Mouse (Mus musculus): Measurements from ENCODE around the gene Sympk. TPM values are rescaled to one million over a fixed set of nuclear protein-coding genes. Genes with fewer than 3 reads are reported as not detected.

The Sympk gene
- polyA plus RNA-seq, 1 experiment from 2014 or later = 36.0 TPM

DNA sequence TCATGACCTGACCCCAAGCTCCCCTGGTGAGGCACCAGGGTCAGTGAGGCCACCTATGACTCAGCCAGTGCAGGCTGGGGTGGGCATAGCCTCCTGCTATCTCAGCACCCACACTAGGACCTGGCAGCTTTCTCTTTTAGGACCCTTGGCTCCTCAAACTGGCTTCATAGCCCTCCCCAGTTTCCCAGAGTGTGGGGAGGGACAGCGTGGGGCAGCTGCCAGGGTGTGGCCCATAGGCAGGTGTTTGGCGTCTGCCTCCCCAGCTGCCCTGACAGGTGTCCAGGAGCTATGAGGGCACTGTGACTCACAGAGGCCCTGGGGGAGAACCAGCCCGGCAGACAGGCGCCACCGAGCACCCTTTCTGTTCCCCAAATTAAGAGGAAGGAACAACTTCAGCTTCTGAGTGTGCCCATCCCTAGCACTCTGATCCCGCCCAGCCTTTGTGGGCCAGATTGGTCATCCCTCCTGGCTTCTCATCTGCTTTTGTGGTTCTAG is 60.1 kb downstream of the Sympk start:
- H3K27ac ChIP-seq (replicated peaks; ENCODE audit: low read depth, low read length) = no peak overlapping the region
- no peak overlapping the region; the same call in 1 of the 2 replicates for H3K9ac ChIP-seq (ENCODE audit: low read length)
- H3K36me3 ChIP-seq (ENCODE audit: control insufficient read depth, insufficient read depth, low read length) = peaks cover 35% of the 10 kb centered on the region
- ATAC-seq (ENCODE audit: insufficient number of reproducible peaks, low FRiP score, low TSS enrichment, low read depth) = no peak
- DNase-seq (ENCODE audit: low spot score) = no peak
- no peaks in the 10 kb centered on the region for H3K9me3 ChIP-seq (ENCODE audit: control insufficient read depth, low read length)
- no peak overlapping the region for H3K4me3 ChIP-seq (ENCODE audit: low read depth, low read length)
- 73% methylated on average over 6 of the region's 6 CpGs for WGBS
- peaks cover 21% of the 10 kb centered on the region for H3K4me1 ChIP-seq (ENCODE audit: control insufficient read depth, insufficient read depth, low read length)
- H3K27me3 ChIP-seq (ENCODE audit: control insufficient read depth, insufficient read depth, low read length) = no peaks in the 10 kb centered on the region
- 0 out of 2 replicates have a peak overlapping the region, but pooled peaks have one; percentile 16 for H3K4me2 ChIP-seq (ENCODE audit: low read depth, severe bottlenecking)

GRCm38 (mm10) chr7:19084921-19085473 is 60.8 kb downstream of the Sympk start:
- Histone ChIP-seq H3K36me3 (ENCODE audit: control insufficient read depth, insufficient read depth, low read length) (peaks cover 30% of the 10 kb centered on the region), H3K9me3 (ENCODE audit: control insufficient read depth, low read length) (no peaks in the 10 kb centered on the region), H3K9ac (ENCODE audit: low read length) (no peak overlapping the region), H3K4me2 (ENCODE audit: low read depth, severe bottlenecking) (no peak overlapping the region; the same call in 1 of the 2 replicates), H3K4me1 (ENCODE audit: control insufficient read depth, insufficient read depth, low read length) (peaks cover 21% of the 10 kb centered on the region), H3K27ac (replicated peaks; ENCODE audit: low read depth, low read length) (no peak overlapping the region), H3K4me3 (ENCODE audit: low read depth, low read length) (no peak overlapping the region), H3K27me3 (ENCODE audit: control insufficient read depth, insufficient read depth, low read length) (no peaks in the 10 kb centered on the region)
- ATAC-seq (ENCODE audit: insufficient number of reproducible peaks, low FRiP score, low TSS enrichment, low read depth) (no peak), DNase-seq (ENCODE audit: low spot score) (no peak)
- 22% methylated on average over 9 of the region's 9 CpGs for WGBS

- no peak overlapping the region for H3K4me3 ChIP-seq (ENCODE audit: low read depth, low read length)
- H3K4me2 ChIP-seq (ENCODE audit: low read depth, severe bottlenecking) = no peak overlapping the region; the same call in 1 of the 2 replicates
- H3K36me3 ChIP-seq (ENCODE audit: control insufficient read depth, insufficient read depth, low read length) = peaks cover 27% of the 10 kb centered on the region
- no peaks in the 10 kb centered on the region for H3K27me3 ChIP-seq (ENCODE audit: control insufficient read depth, insufficient read depth, low read length)
- no peaks in the 10 kb centered on the region for H3K9me3 ChIP-seq (ENCODE audit: control insufficient read depth, low read length)
- no peak for DNase-seq (ENCODE audit: low spot score)
- no peak overlapping the region for H3K9ac ChIP-seq (ENCODE audit: low read length)
- no peak for ATAC-seq (ENCODE audit: insufficient number of reproducible peaks, low FRiP score, low TSS enrichment, low read depth)
- 4% methylated on average over 6 of the region's 6 CpGs for WGBS
- H3K27ac ChIP-seq (replicated peaks; ENCODE audit: low read depth, low read length) = no peak overlapping the region
- H3K4me1 ChIP-seq (ENCODE audit: control insufficient read depth, insufficient read depth, low read length) = peaks cover 21% of the 10 kb centered on the region
Measured at GRCm38 (mm10) chr7:19085495-19085894, 61.3 kb downstream of the Sympk start.

- Histone ChIP-seq H3K4me1 (ENCODE audit: control insufficient read depth, insufficient read depth, low read length) (peaks cover 21% of the 10 kb centered on the region), H3K9me3 (ENCODE audit: control insufficient read depth, low read length) (no peaks in the 10 kb centered on the region), H3K4me3 (ENCODE audit: low read depth, low read length) (no peak overlapping the region), H3K27ac (replicated peaks; ENCODE audit: low read depth, low read length) (no peak overlapping the region), H3K4me2 (ENCODE audit: low read depth, severe bottlenecking) (no peak overlapping the region; the same call in 1 of the 2 replicates), H3K36me3 (ENCODE audit: control insufficient read depth, insufficient read depth, low read length) (peaks cover 25% of the 10 kb centered on the region), H3K27me3 (ENCODE audit: control insufficient read depth, insufficient read depth, low read length) (no peaks in the 10 kb centered on the region), H3K9ac (ENCODE audit: low read length) (no peak overlapping the region)
- DNase-seq (ENCODE audit: low spot score) (peak; percentile 64), ATAC-seq (ENCODE audit: insufficient number of reproducible peaks, low FRiP score, low TSS enrichment, low read depth) (no peak)
- WGBS = 6% methylated on average over 14 of the region's 14 CpGs
Measured at GRCm38 (mm10) chr7:19086042-19086441, 61.9 kb downstream of the Sympk start.

DNA sequence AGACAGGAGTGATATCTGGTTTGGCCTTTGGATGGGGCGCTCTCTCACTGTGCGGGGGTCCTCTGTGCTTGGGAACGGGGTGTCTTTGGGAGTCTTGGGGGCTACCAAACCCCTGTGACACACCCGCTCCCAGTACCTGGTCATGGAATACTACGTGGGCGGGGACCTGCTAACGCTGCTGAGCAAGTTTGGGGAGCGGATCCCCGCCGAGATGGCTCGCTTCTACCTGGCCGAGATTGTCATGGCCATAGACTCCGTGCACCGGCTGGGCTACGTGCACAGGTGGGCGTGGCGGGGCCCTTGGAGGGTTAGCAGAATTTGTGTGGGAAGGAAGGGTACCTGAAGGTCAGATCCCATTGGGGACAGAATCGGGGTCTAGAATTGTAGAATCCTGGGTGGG is 62.6 kb downstream of the Sympk start:
- ATAC-seq (ENCODE audit: insufficient number of reproducible peaks, low FRiP score, low TSS enrichment, low read depth) (no peak), DNase-seq (ENCODE audit: low spot score) (no peak)
- Histone ChIP-seq H3K27ac (replicated peaks; ENCODE audit: low read depth, low read length) (no peak overlapping the region), H3K4me1 (ENCODE audit: control insufficient read depth, insufficient read depth, low read length) (peaks cover 21% of the 10 kb centered on the region), H3K4me2 (ENCODE audit: low read depth, severe bottlenecking) (no peak overlapping the region), H3K27me3 (ENCODE audit: control insufficient read depth, insufficient read depth, low read length) (no peaks in the 10 kb centered on the region), H3K9me3 (ENCODE audit: control insufficient read depth, low read length) (no peaks in the 10 kb centered on the region), H3K9ac (ENCODE audit: low read length) (no peak overlapping the region), H3K36me3 (ENCODE audit: control insufficient read depth, insufficient read depth, low read length) (peaks cover 18% of the 10 kb centered on the region), H3K4me3 (ENCODE audit: low read depth, low read length) (no peak overlapping the region)
- WGBS = 59% methylated on average over 18 of the region's 18 CpGs

DNA sequence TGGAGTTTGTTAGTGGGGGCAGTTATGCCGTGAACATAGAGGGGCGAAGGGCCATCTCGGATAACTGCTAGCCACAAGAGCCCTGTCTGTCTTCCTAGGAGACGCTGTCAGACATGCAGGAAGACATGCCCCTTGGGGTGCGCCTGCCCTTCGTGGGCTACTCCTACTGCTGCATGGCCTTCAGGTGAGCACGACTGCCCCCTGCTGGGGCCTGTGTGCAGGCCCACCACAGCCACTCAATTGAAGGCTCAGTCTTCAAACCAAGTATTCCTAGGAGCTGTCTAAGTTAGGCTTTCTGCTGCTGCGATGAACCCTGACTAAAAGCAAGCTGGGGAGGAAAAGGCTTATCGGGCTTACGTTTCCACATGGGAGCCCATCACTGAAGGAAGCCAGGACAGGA is 64.6 kb downstream of the Sympk start:
- Histone ChIP-seq H3K36me3 (ENCODE audit: control insufficient read depth, insufficient read depth, low read length) (0 out of 2 replicates have a peak, but pooled peaks cover 3% of the 10 kb centered on the region), H3K27me3 (ENCODE audit: control insufficient read depth, insufficient read depth, low read length) (no peaks in the 10 kb centered on the region), H3K9ac (ENCODE audit: low read length) (no peak overlapping the region), H3K4me2 (ENCODE audit: low read depth, severe bottlenecking) (no peak overlapping the region), H3K27ac (replicated peaks; ENCODE audit: low read depth, low read length) (no peak overlapping the region), H3K4me1 (ENCODE audit: control insufficient read depth, insufficient read depth, low read length) (peaks cover 19% of the 10 kb centered on the region), H3K9me3 (ENCODE audit: control insufficient read depth, low read length) (no peaks in the 10 kb centered on the region), H3K4me3 (ENCODE audit: low read depth, low read length) (no peak overlapping the region)
- 46% methylated on average over 10 of the region's 10 CpGs for WGBS
- peak; percentile 80 for DNase-seq (ENCODE audit: low spot score)
- ATAC-seq (ENCODE audit: insufficient number of reproducible peaks, low FRiP score, low TSS enrichment, low read depth) = no peak

DNA sequence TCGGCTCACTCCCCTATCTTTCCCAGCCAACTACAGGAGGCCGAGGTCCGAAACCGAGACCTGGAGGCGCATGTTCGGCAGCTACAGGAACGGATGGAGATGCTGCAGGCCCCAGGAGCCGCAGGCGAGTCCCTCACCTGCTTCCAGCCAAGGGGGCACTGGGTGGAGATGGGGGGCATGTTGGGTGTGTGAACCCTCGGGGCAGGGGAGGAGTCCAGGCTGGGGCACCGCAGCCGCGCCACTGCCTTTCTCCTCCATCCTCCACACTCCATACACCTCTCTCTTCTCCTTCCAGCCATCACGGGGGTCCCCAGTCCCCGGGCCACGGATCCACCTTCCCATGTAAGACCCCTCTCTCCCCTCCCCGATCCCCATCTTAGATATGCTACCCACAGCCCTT is 67.7 kb downstream of the Sympk start:
- H3K27me3 ChIP-seq (ENCODE audit: control insufficient read depth, insufficient read depth, low read length) = no peaks in the 10 kb centered on the region
- DNase-seq (ENCODE audit: low spot score) (no peak), ATAC-seq (ENCODE audit: insufficient number of reproducible peaks, low FRiP score, low TSS enrichment, low read depth) (no peak)
- H3K4me2 ChIP-seq (ENCODE audit: low read depth, severe bottlenecking) = peak overlapping the region; percentile 96; the same call in 1 of the 2 replicates
- peaks cover 14% of the 10 kb centered on the region for H3K4me1 ChIP-seq (ENCODE audit: control insufficient read depth, insufficient read depth, low read length)
- no peak overlapping the region; the same call in 1 of the 2 replicates for H3K9ac ChIP-seq (ENCODE audit: low read length)
- H3K36me3 ChIP-seq (ENCODE audit: control insufficient read depth, insufficient read depth, low read length) = 0 out of 2 replicates have a peak, but pooled peaks cover 3% of the 10 kb centered on the region
- H3K27ac ChIP-seq (replicated peaks; ENCODE audit: low read depth, low read length) = no peak overlapping the region
- no peak overlapping the region; the same call in 1 of the 2 replicates for H3K4me3 ChIP-seq (ENCODE audit: low read depth, low read length)
- H3K9me3 ChIP-seq (ENCODE audit: control insufficient read depth, low read length) = no peaks in the 10 kb centered on the region; the same call in 1 of the 2 replicates
- WGBS = 21% methylated on average over 14 of the region's 17 CpGs

DNA sequence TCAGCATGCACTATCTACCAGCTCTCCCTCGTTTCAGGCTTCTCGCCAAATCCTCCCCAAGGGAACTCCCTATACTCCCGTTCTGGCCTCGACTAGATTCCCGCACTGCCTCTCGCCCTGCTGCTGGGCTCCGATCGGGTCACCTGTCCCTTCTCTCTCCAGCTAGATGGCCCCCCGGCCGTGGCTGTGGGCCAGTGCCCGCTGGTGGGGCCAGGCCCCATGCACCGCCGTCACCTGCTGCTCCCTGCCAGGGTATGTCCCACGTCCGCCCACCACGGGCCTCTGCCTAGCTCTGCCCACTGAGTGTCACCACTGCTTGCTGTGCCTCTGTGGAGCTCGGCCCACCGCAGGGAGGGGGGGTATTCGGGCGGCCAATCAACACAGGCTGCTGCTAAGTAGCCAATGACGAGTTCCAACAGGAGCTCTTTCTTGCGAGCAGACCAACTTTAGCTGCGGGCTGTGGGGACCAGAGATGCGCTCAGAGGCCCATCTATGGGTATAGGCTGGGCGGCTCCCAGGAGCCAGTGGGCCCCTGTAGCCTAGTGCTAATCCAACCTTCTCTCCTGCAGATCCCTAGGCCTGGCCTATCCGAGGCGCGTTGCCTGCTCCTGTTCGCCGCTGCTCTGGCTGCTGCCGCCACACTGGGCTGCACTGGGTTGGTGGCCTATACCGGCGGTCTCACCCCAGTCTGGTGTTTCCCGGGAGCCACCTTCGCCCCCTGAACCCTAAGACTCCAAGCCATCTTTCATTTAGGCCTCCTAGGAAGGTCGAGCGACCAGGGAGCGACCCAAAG is 68.4 kb downstream of the Sympk start:
- peak; percentile 86 for DNase-seq (ENCODE audit: low spot score)
- 3% methylated on average over 38 of the region's 38 CpGs for WGBS
- Histone ChIP-seq H3K36me3 (ENCODE audit: control insufficient read depth, insufficient read depth, low read length) (0 out of 2 replicates have a peak, but pooled peaks cover 3% of the 10 kb centered on the region), H3K27ac (replicated peaks; ENCODE audit: low read depth, low read length) (peak overlapping the region; percentile 82), H3K9ac (ENCODE audit: low read length) (peak overlapping the region; percentile 57), H3K27me3 (ENCODE audit: control insufficient read depth, insufficient read depth, low read length) (no peaks in the 10 kb centered on the region), H3K4me2 (ENCODE audit: low read depth, severe bottlenecking) (peak overlapping the region; percentile 96), H3K4me3 (ENCODE audit: low read depth, low read length) (peak overlapping the region; percentile 82), H3K4me1 (ENCODE audit: control insufficient read depth, insufficient read depth, low read length) (peaks cover 18% of the 10 kb centered on the region), H3K9me3 (ENCODE audit: control insufficient read depth, low read length) (no peaks in the 10 kb centered on the region; the same call in 1 of the 2 replicates)
- peak; percentile 44 for ATAC-seq (ENCODE audit: insufficient number of reproducible peaks, low FRiP score, low TSS enrichment, low read depth)
